Mouse (Mus musculus) lung, adult 2 months (tissue): Measurements from ENCODE around the gene Arhgef2. TPM values are rescaled to one million over a fixed set of nuclear protein-coding genes. Genes with fewer than 3 reads are reported as not detected.

ENCODE experiments used
- DNase-seq: peaks from one replicate; pipeline ENCODE4 v3.0.0; 2022
- H3K4me1 ChIP-seq: fragments of 200-500 bp; 2 replicates; pipeline ENCODE4 v1.6.1; 2011; ENCODE audit warnings: low read length; ENCODE audit not compliant: control insufficient read depth, insufficient read depth
- H3K4me3 ChIP-seq: fragments of 200-500 bp; replicated peaks from 2 replicates; pipeline ENCODE3; 2011; ENCODE audit warnings: low read depth, mild to moderate bottlenecking, control low read depth, low read length; ENCODE audit errors: extremely low read depth
- CTCF ChIP-seq: fragments of 200-500 bp; IDR thresholded peaks from 2 replicates; pipeline ENCODE4 v1.5.1; 2011; ENCODE audit warnings: mild to moderate bottlenecking, low read length, control low read depth; ENCODE audit not compliant: insufficient read depth
- POLR2A ChIP-seq: fragments of 200-500 bp; IDR thresholded peaks from 2 replicates; pipeline ENCODE4 v1.6.1; 2011; ENCODE audit warnings: low read depth, mild to moderate bottlenecking, control low read depth, low read length, borderline replicate concordance; ENCODE audit errors: extremely low read depth
- WGBS: fragments of 180-500 bp; shearing (Covaris S2); methylation state at CpG from one replicate; pipeline ENCODE4 v1.1.7; 2018; 5-methylcytosine and 5-hydroxymethylcytosine counted together
- polyA plus RNA-seq: library from polyadenylated mRNA; depleted of rRNA; stranded (reverse); fragments of >200 nt; gene quantifications from 2 replicates; pipeline ENCODE4 v1.2.3, GENCODE M21; 2012; rRNA removed

Gene Arhgef2
- polyA plus RNA-seq, 1 experiment: 233 TPM

DNA sequence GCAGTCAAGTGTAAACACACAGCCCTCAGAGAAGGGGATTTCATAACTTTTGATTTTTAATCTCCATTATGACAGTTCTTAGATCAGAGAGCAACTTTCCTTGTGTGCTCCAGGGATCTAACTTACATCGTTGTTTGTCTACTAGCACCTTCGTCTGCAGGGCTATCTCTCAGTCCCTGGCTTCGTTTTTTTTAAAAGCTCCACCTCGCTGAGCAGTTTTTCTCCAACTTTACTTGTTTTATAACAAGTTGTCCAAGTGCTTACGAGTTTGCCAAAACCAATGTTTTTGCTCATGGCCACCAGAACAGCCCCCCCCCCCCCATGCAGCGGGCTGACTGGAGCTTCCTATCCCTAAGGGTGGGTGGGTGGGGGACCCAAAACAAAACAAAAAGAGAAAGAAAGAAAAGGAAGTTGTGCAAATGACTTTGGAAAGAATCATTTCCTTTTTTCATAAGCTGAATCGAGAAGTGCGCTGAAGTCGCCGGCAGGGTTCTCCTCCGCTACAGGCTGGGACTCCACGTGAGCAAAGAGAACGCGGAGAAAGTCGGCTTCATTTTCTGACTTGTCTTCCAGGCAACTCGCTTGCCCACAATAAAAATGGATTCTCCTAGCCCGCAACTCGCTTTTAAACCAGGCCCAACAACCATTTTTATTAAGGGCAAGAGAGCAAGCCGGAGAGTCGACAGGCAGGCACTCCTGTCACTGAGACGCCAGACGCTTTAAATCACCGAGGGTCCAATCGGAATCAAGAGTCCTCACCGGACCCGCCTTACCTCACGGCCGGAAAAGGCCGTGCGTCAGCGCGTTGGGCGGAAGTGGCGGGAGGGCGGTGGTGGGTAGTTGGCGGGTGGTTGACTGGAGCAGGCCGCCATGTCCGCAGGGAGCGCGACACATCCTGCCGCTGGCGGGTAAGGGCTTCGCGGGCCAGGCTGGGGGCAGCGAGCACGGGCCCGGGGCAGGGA, 79.5 kb downstream of the Arhgef2 start, which contains the start of gene Khdc4:
Gene Khdc4 (plus strand): TSS at position 824 of the 962 bp plus-strand sequence.
- Histone ChIP-seq H3K4me3 (peak within 1 kb of the TSS; percentile 85), H3K4me1 (peaks cover 7% of the 10 kb centered on the region)
- peak; percentile 96 for DNase-seq
- peak; percentile 87 for TF ChIP-seq POLR2A
- no peak for TF ChIP-seq CTCF
- under 1% methylated on average over 47 of the region's 47 CpGs for WGBS

DNA sequence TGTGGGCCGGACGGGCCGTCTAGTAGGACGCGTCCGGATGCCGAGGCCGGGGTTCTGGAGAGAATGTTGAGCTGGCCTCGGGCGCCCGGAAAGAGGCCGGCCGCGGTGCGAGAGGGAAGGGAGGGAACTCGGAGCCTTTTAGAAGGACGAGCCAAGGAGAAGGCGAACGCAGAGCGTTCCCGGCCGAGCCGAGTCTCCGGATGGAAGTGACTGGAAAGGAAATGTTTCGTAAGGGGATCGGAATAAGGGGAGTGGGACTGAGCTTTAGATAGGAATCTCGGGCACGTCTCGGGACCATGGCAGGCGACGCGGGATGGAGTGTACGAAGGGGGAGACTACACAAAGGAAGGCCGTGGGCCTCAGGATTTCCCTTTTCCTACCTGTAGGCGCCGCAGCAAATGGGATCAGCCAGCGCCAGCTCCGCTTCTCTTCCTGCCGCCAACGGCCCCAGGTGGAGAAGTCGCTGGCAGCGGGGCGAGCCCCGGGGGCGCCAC, 80.2 kb downstream of the Arhgef2 start:
- peak overlapping the region; percentile 85 for H3K4me3 ChIP-seq
- peaks cover 7% of the 10 kb centered on the region for H3K4me1 ChIP-seq
- TF ChIP-seq POLR2A: no peak
- TF ChIP-seq CTCF: no peak
- no peak for DNase-seq
- WGBS: under 1% methylated on average over 45 of the region's 45 CpGs

DNA sequence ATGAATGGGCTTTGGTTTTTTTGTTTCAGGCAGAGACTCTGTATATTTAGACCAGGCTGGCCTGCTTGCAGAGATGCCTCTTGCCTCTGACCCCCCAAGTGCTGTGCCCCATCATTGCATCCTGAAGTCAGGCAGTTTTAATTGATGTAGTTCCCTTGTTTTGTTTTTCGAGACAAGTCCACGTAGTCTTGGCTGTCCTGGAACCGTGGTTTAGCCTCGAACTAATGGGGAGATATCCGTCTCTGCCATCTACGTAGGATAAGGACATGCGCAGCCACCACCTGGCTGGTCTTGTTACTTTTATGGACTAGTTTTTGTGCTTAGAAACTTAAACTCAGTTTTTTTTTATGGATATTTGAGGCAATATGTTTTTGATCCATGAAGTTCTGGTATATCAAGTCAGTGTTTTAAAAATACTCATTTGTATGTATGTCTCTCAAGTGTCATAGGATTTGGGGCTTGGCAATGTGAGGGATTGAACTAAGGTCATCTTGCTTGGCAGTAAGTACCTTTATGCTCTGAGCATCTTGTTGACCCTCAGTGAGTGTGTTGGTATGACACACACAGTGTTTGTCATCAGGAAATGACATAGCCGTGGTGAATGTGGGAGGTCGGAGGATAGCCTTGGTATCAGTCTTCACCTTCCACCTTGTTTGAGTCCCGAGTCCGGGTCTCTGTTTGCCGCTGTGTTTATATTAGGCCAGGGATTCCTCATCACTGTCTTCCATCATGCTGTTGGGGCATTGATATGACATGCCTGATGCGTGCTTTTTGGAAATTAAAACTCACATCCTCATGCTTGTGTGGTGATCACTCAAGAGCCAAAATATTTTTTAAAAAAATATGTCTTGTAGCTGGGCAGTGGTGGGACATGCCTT, 81.2 kb downstream of the Arhgef2 start:
- TF ChIP-seq CTCF: no peak
- TF ChIP-seq POLR2A: no peak
- H3K4me1 ChIP-seq: peaks cover 7% of the 10 kb centered on the region
- 12% methylated on average over 13 of the region's 13 CpGs for WGBS
- H3K4me3 ChIP-seq: peak overlapping the region; percentile 85
- DNase-seq: no peak

DNA sequence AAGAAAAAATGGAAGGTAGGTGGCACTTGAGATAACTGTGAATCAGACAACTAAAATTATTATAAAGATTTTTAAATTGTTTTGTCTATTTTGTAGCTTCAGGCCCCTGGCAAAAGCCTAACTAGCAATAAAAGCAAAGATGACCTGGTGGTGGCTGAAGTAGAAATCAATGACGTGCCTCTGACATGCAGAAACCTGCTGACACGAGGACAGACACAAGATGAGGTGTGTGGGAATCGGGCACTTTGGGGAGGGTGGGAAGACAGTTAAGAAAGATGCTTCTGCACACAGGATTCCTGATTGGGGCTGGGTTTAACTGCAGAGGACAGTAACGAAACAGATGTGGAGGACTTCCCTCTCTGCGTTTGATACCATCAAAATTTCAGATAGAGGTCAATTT, 83.3 kb downstream of the Arhgef2 start:
- Histone ChIP-seq H3K4me3 (no peak overlapping the region), H3K4me1 (peaks cover 7% of the 10 kb centered on the region)
- no peak for TF ChIP-seq CTCF
- no peak for TF ChIP-seq POLR2A
- DNase-seq: no peak
- 70% methylated on average over 5 of the region's 5 CpGs for WGBS

DNA sequence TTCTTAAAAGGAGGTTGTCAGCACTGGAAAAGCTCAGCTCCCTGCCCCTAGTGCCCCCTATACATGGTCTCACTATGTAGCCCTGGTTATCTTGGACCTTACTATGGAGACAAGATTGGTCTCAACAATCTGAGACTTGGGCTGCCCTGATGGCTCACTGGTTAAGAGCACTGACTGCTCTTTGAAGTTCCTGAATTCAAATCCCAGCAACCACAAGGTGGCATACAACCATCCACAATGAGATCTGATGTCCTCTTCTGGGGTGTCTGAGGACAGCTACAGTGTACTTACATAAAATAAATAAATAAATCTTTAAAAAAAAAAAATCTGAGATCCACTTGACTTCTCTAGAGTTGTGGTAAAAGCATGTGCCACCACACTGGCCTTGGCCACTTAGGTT, 89.8 kb downstream of the Arhgef2 start:
- H3K4me3 ChIP-seq: no peak overlapping the region
- TF ChIP-seq CTCF (no peak), POLR2A (no peak)
- DNase-seq: no peak
- no peaks in the 10 kb centered on the region for H3K4me1 ChIP-seq

Other genes starting within 250 kb of the Arhgef2 start
- gene Paqr6, start 241.4 kb upstream of the Arhgef2 start, polyA plus RNA-seq: 19.1 and 29.1 TPM in 2 replicates
- 0.20 and 23.9 TPM in 2 replicates for gene Bglap3, start 233.2 kb upstream of the Arhgef2 start, polyA plus RNA-seq
- 23.0 TPM in 1 of 2 replicates, not detected in the other for gene Bglap2, start 227.3 kb upstream of the Arhgef2 start, polyA plus RNA-seq
- not detected in 2 replicates for gene Bglap, start 221.5 kb upstream of the Arhgef2 start, polyA plus RNA-seq
- gene Pmf1, start 195.6 kb upstream of the Arhgef2 start, polyA plus RNA-seq: 23.4 and 27.0 TPM in 2 replicates
- gene Slc25a44, start 180.8 kb upstream of the Arhgef2 start, polyA plus RNA-seq: 18.3 and 25.4 TPM in 2 replicates
- 52.3 and 58.3 TPM in 2 replicates for gene Sema4a, start 144.8 kb upstream of the Arhgef2 start, polyA plus RNA-seq
- 257 and 302 TPM in 2 replicates for gene Lmna, start 96.0 kb upstream of the Arhgef2 start, polyA plus RNA-seq
- 0.53 and 0.84 TPM in 2 replicates for gene Mex3a, start 73.6 kb upstream of the Arhgef2 start, polyA plus RNA-seq
- gene Rab25, start 57.7 kb upstream of the Arhgef2 start, polyA plus RNA-seq: 53.0 and 105 TPM in 2 replicates
- gene Lamtor2, start 52.9 kb upstream of the Arhgef2 start, polyA plus RNA-seq: 116 and 135 TPM in 2 replicates
- gene Ubqln4, start 52.2 kb upstream of the Arhgef2 start, polyA plus RNA-seq: 47.0 and 52.6 TPM in 2 replicates
- gene Ssr2, start 30.1 kb upstream of the Arhgef2 start, polyA plus RNA-seq: 139 and 188 TPM in 2 replicates
- gene Rxfp4, start 47.2 kb downstream of the Arhgef2 start, polyA plus RNA-seq: 0.41 and 0.76 TPM in 2 replicates
- gene Khdc4, start 79.8 kb downstream of the Arhgef2 start, polyA plus RNA-seq: 46.7 and 51.4 TPM in 2 replicates
- 49.0 and 71.7 TPM in 2 replicates for gene Rit1, start 110.9 kb downstream of the Arhgef2 start, polyA plus RNA-seq
- gene Syt11, start 169.2 kb downstream of the Arhgef2 start, polyA plus RNA-seq: 5.4 and 8.4 TPM in 2 replicates
- 12.4 and 16.6 TPM in 2 replicates for gene Gon4l, start 229.3 kb downstream of the Arhgef2 start, polyA plus RNA-seq